Mouse (Mus musculus) small intestine, adult 2 months (tissue): ENCODE measurements around the gene Cmtr1.

ENCODE experiments used
- CTCF ChIP-seq: fragments of 200-500 bp; IDR thresholded peaks from 2 replicates; pipeline ENCODE4 v1.5.1; 2012; ENCODE audit warnings: low read depth, mild to moderate bottlenecking, control low read depth, inconsistent platforms, low read length, moderate library complexity, mixed read lengths; ENCODE audit not compliant: insufficient replicate concordance, insufficient read length; ENCODE audit errors: extremely low read depth
- POLR2A ChIP-seq: fragments of 200-500 bp; IDR thresholded peaks from 2 replicates; pipeline ENCODE4 v1.6.1; 2012; ENCODE audit warnings: low read depth, mild to moderate bottlenecking, control low read depth, inconsistent platforms, low read length, moderate library complexity

DNA sequence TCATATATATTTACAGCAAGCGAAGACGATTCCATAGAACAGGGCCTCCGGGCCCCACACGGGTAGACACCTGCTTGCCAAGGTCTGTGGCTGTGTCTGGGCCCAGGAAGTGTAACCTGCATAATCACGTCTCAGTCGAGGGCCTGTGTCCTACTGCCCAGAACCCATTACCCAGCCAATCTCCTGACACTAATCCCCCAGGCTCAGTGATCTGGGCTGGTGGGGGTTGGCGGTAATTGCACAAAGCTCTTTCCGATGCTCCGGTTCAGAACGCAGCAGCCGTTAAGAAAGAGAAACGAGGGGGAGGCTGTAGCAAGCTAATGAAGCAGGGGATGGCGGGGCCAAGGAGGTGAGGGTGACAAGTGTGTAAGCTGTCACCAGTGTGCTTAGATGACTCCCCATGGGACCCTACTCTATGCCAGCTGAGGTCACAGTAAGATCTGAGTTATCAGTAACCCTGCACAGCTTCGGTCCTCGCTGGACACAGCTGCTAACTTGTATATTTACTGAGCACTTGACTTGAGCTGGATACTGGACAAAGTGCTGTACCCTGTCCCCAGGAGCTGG is 76.1 kb downstream of the Cmtr1 start:
- TF ChIP-seq CTCF (no peak), POLR2A (no peak)
